Mouse (Mus musculus): ENCODE results near the gene Taf9. TPM values are rescaled to one million over a fixed set of nuclear protein-coding genes. Genes with fewer than 3 reads are reported as not detected.

Gene Taf9
- polyA plus RNA-seq, 1 experiment from 2014 or later: 11.1 TPM

DNA sequence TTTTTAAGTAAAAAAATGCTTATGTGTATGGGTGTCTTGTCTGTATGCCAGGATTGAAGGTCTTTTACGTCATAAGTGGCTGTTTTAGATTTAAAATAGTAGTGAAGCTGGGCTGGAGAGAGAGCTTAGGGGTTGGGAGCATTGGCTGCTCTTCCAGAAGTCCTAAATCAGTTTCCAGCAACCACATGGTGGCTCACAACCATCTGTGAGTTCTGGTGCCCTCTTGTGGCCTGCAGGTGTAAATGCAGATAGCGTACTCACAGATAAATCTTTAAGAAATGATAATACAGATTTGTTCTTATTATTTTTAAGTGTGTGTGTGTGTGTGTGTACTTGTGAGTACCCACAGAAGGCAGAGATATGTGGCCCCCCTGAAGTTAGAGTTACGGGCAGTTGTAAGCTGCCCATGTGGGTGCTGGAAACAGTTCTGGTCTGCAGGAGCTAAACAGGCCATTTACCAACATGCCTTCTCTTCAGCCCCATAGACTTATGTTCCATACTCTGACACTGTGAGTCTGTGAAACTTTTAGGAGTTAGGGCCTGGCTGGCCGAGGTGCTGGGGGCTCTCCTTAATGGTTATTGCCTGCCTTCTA lies 8.6 kb downstream of the Taf9 start:
- WGBS: 40% methylated on average over 4 of the region's 4 CpGs
- TF ChIP-seq CTCF (IDR thresholded peaks at IDR 0.05; ENCODE audit: low read depth): peak; percentile 91
- Histone ChIP-seq H3K4me1 (replicated peaks; ENCODE audit: control insufficient read depth, insufficient read depth, low read length) (no peaks in the 10 kb centered on the region), H3K27me3 (replicated peaks; ENCODE audit: control insufficient read depth, insufficient read depth, low read length) (no peaks in the 10 kb centered on the region), H3K27ac (ENCODE audit: low read depth, low read length) (no peak overlapping the region), H3K36me3 (ENCODE audit: control insufficient read depth, insufficient read depth) (peaks cover 18% of the 10 kb centered on the region; the same call in 1 of the 2 replicates), H3K4me2 (replicated peaks; ENCODE audit: low read depth) (no peak overlapping the region), H3K9ac (ENCODE audit: low read depth, low read length) (no peak overlapping the region), H3K9me3 (ENCODE audit: control insufficient read depth) (no peaks in the 10 kb centered on the region), H3K4me3 (ENCODE audit: low read depth, low read length) (no peak overlapping the region)
- no peak for ATAC-seq

DNA sequence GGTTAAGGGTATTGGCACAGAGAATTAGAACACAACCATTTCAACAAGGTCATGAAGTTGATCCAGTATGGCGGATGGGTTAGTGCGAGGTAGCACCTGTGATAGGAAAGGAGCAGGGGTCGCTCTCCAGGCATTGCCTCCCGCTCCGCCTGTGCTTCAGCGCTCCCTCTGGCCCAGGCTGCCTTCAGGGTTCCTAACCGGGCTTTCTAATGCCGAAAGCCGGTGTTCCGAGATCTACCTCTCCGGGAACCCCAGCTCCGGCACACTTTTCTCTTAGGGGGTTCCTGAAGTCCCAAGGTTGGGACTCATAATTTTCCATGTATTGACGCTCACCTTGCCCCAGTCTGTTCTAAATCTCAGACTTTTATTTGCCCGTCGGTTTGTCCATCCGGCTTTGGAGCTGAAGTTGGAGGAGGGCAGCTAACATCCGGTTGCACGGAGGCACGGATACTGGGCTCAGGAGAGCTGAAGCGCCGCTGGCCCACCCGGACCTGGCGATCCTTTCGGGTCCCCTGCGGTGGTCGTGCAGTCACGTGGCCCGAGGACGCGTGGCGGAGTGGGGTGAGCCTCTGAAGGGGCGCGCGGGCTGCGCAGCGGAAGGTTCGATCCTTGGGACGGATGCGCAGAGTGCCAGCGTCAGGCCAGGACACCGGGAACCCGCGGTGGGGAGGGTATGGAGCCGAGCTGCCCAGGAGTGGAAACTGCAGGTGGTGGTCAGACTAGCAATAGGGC lies 18.1 kb downstream of the Taf9 start, which contains the start of gene Ccdc125:
Gene Ccdc125, plus strand, starts transcription at position 427 of the 732 bp plus-strand sequence.
- WGBS: under 1% methylated on average over 44 of the region's 44 CpGs

GRCm38 (mm10) chr13:100670181-100670741 lies 18.9 kb downstream of the Taf9 start:
- Histone ChIP-seq H3K36me3 (ENCODE audit: control insufficient read depth, insufficient read depth) (no peaks in the 10 kb centered on the region; the same call in 1 of the 2 replicates), H3K4me2 (replicated peaks; ENCODE audit: low read depth) (peak overlapping the region; percentile 73), H3K4me1 (replicated peaks; ENCODE audit: control insufficient read depth, insufficient read depth, low read length) (no peaks in the 10 kb centered on the region), H3K27me3 (replicated peaks; ENCODE audit: control insufficient read depth, insufficient read depth, low read length) (no peaks in the 10 kb centered on the region), H3K9me3 (ENCODE audit: control insufficient read depth) (no peaks in the 10 kb centered on the region), H3K4me3 (ENCODE audit: low read depth, low read length) (peak overlapping the region; percentile 68), H3K9ac (ENCODE audit: low read depth, low read length) (peak overlapping the region; percentile 79), H3K27ac (ENCODE audit: low read depth, low read length) (peak overlapping the region; percentile 80; the same call in 1 of the 2 replicates)
- no peak for ATAC-seq
- no peak for TF ChIP-seq CTCF (IDR thresholded peaks at IDR 0.05; ENCODE audit: low read depth)
- WGBS: 16% methylated on average over 9 of the region's 9 CpGs

More for the DNA sequence above, 18.1 kb downstream of the Taf9 start, which contains the start of gene Ccdc125:
- Histone ChIP-seq H3K27me3 (replicated peaks; ENCODE audit: control insufficient read depth, insufficient read depth, low read length) (no peaks in the 10 kb centered on the region), H3K4me3 (ENCODE audit: low read depth, low read length) (peak within 1 kb of the TSS; percentile 68), H3K4me2 (replicated peaks; ENCODE audit: low read depth) (peak within 1 kb of the TSS; percentile 73), H3K9ac (ENCODE audit: low read depth, low read length) (peak within 1 kb of the TSS; percentile 79), H3K36me3 (ENCODE audit: control insufficient read depth, insufficient read depth) (no peaks in the 10 kb centered on the region; the same call in 1 of the 2 replicates), H3K9me3 (ENCODE audit: control insufficient read depth) (no peaks in the 10 kb centered on the region), H3K4me1 (replicated peaks; ENCODE audit: control insufficient read depth, insufficient read depth, low read length) (no peaks in the 10 kb centered on the region), H3K27ac (ENCODE audit: low read depth, low read length) (peak within 1 kb of the TSS; percentile 80)
- ATAC-seq: peak; percentile 71
- TF ChIP-seq CTCF (IDR thresholded peaks at IDR 0.05; ENCODE audit: low read depth): no peak

DNA sequence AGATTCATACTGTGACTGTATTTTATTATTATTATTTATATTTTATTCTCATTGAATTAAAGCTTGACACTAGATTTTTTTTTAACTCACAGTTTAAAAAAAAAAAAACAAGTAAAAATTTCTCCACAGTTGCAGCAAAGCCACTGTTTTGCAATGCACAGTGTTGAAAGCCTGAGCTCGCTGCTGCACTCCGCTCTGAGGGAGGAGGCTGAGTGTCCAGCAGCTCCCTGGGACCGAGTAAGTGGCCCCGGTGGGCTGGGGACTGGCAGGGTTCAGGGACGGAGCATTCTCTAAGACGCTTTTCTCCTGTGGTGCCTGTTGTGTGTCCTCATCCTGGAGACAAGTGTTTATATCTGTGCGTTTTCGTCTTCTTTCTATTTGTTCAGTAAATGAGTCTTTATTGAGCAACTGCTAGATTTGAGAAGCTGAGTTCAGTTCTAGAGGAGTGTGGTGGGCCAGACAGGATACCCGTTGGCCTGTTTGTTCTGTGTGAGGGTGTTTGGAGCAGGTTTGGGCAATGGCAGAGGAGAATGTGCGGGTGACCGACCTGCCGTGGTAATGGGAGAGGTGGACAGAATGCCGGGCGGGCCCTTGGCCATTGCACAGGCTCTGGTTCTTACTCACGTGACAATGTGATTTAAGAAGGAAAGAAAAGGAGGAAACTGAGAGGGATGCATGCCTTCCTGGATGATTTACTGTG lies 24.7 kb downstream of the Taf9 start:
- Histone ChIP-seq H3K4me1 (replicated peaks; ENCODE audit: control insufficient read depth, insufficient read depth, low read length) (no peaks in the 10 kb centered on the region), H3K9ac (ENCODE audit: low read depth, low read length) (no peak overlapping the region), H3K4me2 (replicated peaks; ENCODE audit: low read depth) (no peak overlapping the region), H3K36me3 (ENCODE audit: control insufficient read depth, insufficient read depth) (no peaks in the 10 kb centered on the region), H3K27ac (ENCODE audit: low read depth, low read length) (no peak overlapping the region), H3K4me3 (ENCODE audit: low read depth, low read length) (no peak overlapping the region), H3K9me3 (ENCODE audit: control insufficient read depth) (no peaks in the 10 kb centered on the region), H3K27me3 (replicated peaks; ENCODE audit: control insufficient read depth, insufficient read depth, low read length) (no peaks in the 10 kb centered on the region)
- ATAC-seq: no peak
- 82% methylated on average over 15 of the region's 15 CpGs for WGBS
- TF ChIP-seq CTCF (IDR thresholded peaks at IDR 0.05; ENCODE audit: low read depth): no peak

DNA sequence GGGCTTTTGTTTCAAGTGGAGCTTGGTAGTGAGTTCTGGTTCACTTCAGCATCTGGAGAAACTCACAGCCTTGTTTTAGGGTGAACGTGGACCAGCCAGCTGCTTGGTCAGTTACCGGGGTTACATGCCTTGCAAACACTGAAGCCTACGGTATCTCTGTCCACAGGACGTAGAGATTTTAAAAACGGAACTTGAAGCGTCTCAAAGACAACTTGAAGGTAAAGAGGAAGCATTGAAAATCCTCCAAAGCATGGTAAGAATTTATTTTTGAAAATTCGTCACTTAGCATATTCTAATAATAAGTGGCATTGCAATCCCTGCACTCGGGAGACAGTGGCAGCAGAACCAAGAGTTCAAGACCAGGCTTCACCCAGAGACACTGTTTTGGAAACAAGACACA lies 30.2 kb downstream of the Taf9 start:
- Histone ChIP-seq H3K9ac (ENCODE audit: low read depth, low read length) (no peak overlapping the region), H3K36me3 (ENCODE audit: control insufficient read depth, insufficient read depth) (no peaks in the 10 kb centered on the region), H3K9me3 (ENCODE audit: control insufficient read depth) (no peaks in the 10 kb centered on the region), H3K27ac (ENCODE audit: low read depth, low read length) (no peak overlapping the region), H3K4me3 (ENCODE audit: low read depth, low read length) (no peak overlapping the region), H3K4me2 (replicated peaks; ENCODE audit: low read depth) (no peak overlapping the region), H3K27me3 (replicated peaks; ENCODE audit: control insufficient read depth, insufficient read depth, low read length) (no peaks in the 10 kb centered on the region), H3K4me1 (replicated peaks; ENCODE audit: control insufficient read depth, insufficient read depth, low read length) (no peaks in the 10 kb centered on the region)
- no peak for ATAC-seq
- TF ChIP-seq CTCF (IDR thresholded peaks at IDR 0.05; ENCODE audit: low read depth): no peak
- 92% methylated on average over 8 of the region's 8 CpGs for WGBS

DNA sequence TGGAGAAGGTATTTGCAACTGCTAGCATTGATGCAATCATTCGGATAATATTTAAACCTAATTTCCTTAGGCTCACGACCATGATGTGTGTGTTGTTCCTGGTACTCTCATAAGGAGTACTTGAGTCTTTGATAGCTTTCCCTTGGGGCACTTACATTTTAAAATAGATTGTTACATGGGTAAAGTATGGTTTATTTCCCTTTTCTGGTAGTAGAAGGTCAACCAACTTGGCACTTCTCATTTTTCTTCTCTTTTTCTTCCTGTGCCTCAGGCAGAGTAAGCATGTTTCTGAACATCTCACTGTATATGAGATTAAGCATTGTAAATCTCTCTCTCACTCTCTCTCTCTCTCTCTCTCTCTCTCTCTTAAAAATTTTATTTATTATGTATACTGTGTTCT lies 31.5 kb downstream of the Taf9 start:
- H3K27me3 ChIP-seq (replicated peaks; ENCODE audit: control insufficient read depth, insufficient read depth, low read length): no peaks in the 10 kb centered on the region
- H3K27ac ChIP-seq (ENCODE audit: low read depth, low read length): no peak overlapping the region
- H3K4me3 ChIP-seq (ENCODE audit: low read depth, low read length): no peak overlapping the region
- 57% methylated on average over 2 of the region's 2 CpGs for WGBS
- TF ChIP-seq CTCF (IDR thresholded peaks at IDR 0.05; ENCODE audit: low read depth): no peak
- H3K4me2 ChIP-seq (replicated peaks; ENCODE audit: low read depth): no peak overlapping the region
- H3K9ac ChIP-seq (ENCODE audit: low read depth, low read length): no peak overlapping the region
- no peaks in the 10 kb centered on the region for H3K4me1 ChIP-seq (replicated peaks; ENCODE audit: control insufficient read depth, insufficient read depth, low read length)
- H3K36me3 ChIP-seq (ENCODE audit: control insufficient read depth, insufficient read depth): no peaks in the 10 kb centered on the region
- no peak for ATAC-seq
- no peaks in the 10 kb centered on the region for H3K9me3 ChIP-seq (ENCODE audit: control insufficient read depth)

Measured in intestine, postnatal 0 days (tissue).